Mouse (Mus musculus) midbrain, embryonic 16.5 days (tissue): Measurements from ENCODE around the gene Rnf149. TPM values are rescaled to one million over a fixed set of nuclear protein-coding genes. Genes with fewer than 3 reads are reported as not detected.

Experiments
- ATAC-seq: fragments of 200-750 bp; cut with Nextera tagmentation; 2 replicates; pipeline ENCODE4 v1.8.0; 2017; ENCODE audit warnings: moderate TSS enrichment
- H3K27ac ChIP-seq: fragments of 300-500 bp; sonication (generic); 2 replicates; pipeline ENCODE4 v1.5.1; 2014; ENCODE audit warnings: mild to moderate bottlenecking, low read length, mixed read lengths
- H3K27me3 ChIP-seq: fragments of 300-500 bp; sonication (generic); 2 replicates; pipeline ENCODE4 v1.6.1; 2014; ENCODE audit warnings: low read depth, low read length, mixed read lengths; ENCODE audit not compliant: control insufficient read depth, insufficient read depth
- H3K36me3 ChIP-seq: fragments of 300-500 bp; sonication (generic); 2 replicates; pipeline ENCODE4 v1.6.1; 2014; ENCODE audit warnings: mild to moderate bottlenecking, low read length, moderate library complexity, mixed read lengths; ENCODE audit not compliant: control insufficient read depth, insufficient read depth
- H3K4me1 ChIP-seq: fragments of 300-500 bp; sonication (generic); 2 replicates; pipeline ENCODE4 v1.6.1; 2014; ENCODE audit warnings: mild to moderate bottlenecking, low read length, mixed read lengths; ENCODE audit not compliant: control insufficient read depth, insufficient read depth
- H3K4me2 ChIP-seq: fragments of 300-500 bp; sonication (generic); 2 replicates; pipeline ENCODE4 v1.6.1; 2014; ENCODE audit warnings: mild to moderate bottlenecking, low read length, mixed read lengths
- H3K4me3 ChIP-seq: fragments of 300-500 bp; sonication (generic); 2 replicates; pipeline ENCODE4 v1.5.1; 2014; ENCODE audit warnings: low read depth, mild to moderate bottlenecking, low read length, moderate library complexity, mixed read lengths
- H3K9ac ChIP-seq: fragments of 300-500 bp; sonication (generic); 2 replicates; pipeline ENCODE4 v1.6.1; 2014; ENCODE audit warnings: low read depth, low read length, mixed read lengths
- H3K9me3 ChIP-seq: fragments of 300-500 bp; sonication (generic); replicated peaks from 2 replicates; pipeline ENCODE4 v1.6.1; 2014; ENCODE audit warnings: mild to moderate bottlenecking, low read length, mixed read lengths; ENCODE audit not compliant: control insufficient read depth, poor library complexity, severe bottlenecking
- WGBS: fragments of 180-500 bp; shearing (Covaris S2); extraction: QIAGEN DNeasy Blood & Tissue Kit; methylation state at CpG from one replicate; pipeline ENCODE4 v1.1.7; 2014; 5-methylcytosine and 5-hydroxymethylcytosine counted together
- polyA plus RNA-seq: library from polyadenylated mRNA; unstranded; fragments of >200 nt; fragmentation: Nextera tagmentation; extraction: Ambion mirVana; gene quantifications from 2 replicates; pipeline ENCODE4 v1.2.1, GENCODE M21; 2015

Rnf149 gene
- polyA plus RNA-seq, 1 experiment from 2014 or later, result 18.2 TPM

DNA sequence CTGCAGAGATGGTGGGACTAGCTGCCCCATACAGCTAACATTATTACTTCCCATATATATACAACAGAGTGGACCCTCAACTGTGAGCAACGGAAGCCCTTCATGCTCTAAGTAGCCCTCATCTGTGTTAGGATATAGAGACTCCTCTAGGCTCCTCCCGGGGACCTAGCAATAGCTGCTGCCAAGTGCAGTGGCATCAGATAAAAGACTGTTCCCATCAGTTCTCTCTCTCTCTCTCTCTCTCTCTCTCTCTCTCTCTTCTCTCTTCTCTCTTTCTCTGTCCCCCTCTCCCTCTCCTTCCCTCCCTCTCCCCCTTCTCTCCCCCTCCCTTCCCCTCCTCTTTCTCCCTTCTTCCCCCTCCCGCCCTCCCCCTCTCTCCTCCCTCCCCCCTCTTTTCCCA lies 4.0 kb upstream of the Rnf149 start:
- 75% methylated on average over 2 of the region's 3 CpGs for WGBS

DNA sequence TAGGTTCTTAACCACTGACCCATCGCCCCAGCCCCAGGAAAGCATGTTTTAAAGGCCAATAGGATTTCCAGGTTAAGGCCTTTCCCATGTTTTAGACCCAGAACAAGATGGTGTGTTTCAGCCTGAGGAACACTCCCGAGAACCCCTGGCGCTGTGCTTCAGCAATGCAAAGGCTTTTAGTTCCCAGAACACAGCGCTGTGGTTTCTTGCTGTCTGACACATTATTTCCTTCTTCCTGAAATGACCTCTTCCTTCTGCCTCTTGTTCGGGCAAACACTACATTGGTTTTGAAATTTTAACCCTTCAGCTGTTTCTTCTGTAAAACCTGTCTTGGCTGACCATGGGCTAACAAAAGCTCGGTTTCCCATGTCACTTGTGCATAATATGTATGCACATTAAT lies 1.9 kb upstream of the Rnf149 start:
- 87% methylated on average over 6 of the region's 6 CpGs for WGBS
- Histone ChIP-seq H3K4me1 (peaks cover 18% of the 10 kb centered on the region), H3K9me3 (no peaks in the 10 kb centered on the region), H3K27me3 (no peaks in the 10 kb centered on the region), H3K36me3 (no peaks in the 10 kb centered on the region), H3K27ac (no peak overlapping the region), H3K9ac (no peak overlapping the region), H3K4me2 (no peak overlapping the region), H3K4me3 (no peak overlapping the region)
- no peak for ATAC-seq

More for the DNA sequence above, 4.0 kb upstream of the Rnf149 start:
- H3K4me2 ChIP-seq, result no peak overlapping the region
- no peaks in the 10 kb centered on the region for H3K9me3 ChIP-seq
- no peak for ATAC-seq
- H3K36me3 ChIP-seq, result no peaks in the 10 kb centered on the region
- no peaks in the 10 kb centered on the region for H3K27me3 ChIP-seq
- no peak overlapping the region for H3K9ac ChIP-seq
- H3K4me1 ChIP-seq, result peaks cover under 1% of the 10 kb centered on the region; the same call in 1 of the 2 replicates
- H3K27ac ChIP-seq, result no peak overlapping the region
- no peak overlapping the region for H3K4me3 ChIP-seq

DNA sequence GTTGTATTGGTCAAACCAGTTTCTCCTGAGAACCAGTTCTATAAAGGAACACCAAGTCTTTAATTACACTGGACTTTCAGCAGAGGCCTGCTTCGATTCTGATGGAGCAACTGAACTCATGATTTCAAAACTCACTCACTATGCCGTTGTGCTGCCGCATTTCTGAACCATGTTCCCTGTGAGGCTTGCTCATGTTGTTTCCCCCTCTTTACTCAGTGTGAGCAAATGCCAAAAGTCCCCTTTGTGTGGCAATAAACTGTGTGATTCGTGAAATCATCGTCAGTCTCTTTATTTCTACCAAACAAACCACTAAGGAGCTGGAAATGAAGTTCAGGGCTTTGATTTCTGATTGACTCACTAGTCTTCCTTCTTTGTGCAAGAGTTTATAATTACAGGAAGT lies 1.2 kb upstream of the Rnf149 start:
- 90% methylated on average over 5 of the region's 5 CpGs for WGBS
- H3K4me1 ChIP-seq, result peaks cover 18% of the 10 kb centered on the region
- no peak overlapping the region for H3K4me2 ChIP-seq
- no peaks in the 10 kb centered on the region for H3K36me3 ChIP-seq
- H3K9ac ChIP-seq, result no peak overlapping the region
- H3K27ac ChIP-seq, result no peak overlapping the region
- no peak overlapping the region for H3K4me3 ChIP-seq
- no peaks in the 10 kb centered on the region for H3K27me3 ChIP-seq
- H3K9me3 ChIP-seq, result no peaks in the 10 kb centered on the region
- ATAC-seq, result no peak

DNA sequence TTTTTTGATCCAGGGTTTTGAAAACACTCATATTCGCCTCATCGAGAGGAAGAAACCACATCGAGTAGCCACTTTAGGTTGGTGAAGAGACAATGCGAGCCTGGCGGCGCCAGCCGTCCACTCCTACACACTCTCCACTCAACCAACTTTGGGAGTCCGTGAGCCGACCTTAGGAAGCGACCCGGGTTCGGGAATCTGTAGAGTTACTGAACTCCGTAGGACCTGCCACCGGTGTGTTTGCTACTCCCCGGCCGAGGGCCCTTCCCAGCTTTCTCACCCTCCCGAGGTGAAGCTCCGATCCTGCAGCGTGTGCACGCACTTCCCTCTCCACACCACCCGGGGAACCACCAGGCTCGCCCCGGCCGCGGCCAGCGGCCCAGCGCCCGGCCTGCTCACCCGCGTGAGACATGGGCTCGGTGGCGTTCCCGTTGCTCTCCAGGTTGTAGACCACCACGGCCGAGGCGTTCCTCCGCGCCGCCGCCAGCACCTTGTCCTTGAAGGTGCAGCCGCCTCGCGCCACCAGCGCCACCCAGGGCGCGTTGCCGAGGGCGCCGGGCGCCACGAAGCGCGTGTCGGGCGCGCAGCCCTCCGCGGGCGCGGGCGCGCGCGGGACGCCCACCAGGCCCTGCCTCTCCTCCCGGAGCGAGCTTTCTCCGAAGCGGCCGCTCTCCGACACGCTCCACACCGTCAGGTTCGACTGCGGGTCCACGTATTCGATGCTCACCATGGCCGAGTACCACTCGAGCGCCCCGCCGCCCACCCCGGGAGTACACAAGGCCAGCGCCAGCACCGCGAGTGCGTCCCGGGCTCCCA lies 568 bp downstream of the Rnf149 start:
- H3K4me2 ChIP-seq, result peak overlapping the region; percentile 72
- H3K27ac ChIP-seq, result peak overlapping the region; percentile 98
- H3K4me3 ChIP-seq, result peak overlapping the region; percentile 91
- H3K9ac ChIP-seq, result peak overlapping the region; percentile 93
- peaks cover 18% of the 10 kb centered on the region for H3K4me1 ChIP-seq
- under 1% methylated on average over 66 of the region's 88 CpGs for WGBS
- H3K36me3 ChIP-seq, result no peaks in the 10 kb centered on the region
- peak; percentile 90 for ATAC-seq
- H3K9me3 ChIP-seq, result no peaks in the 10 kb centered on the region
- H3K27me3 ChIP-seq, result no peaks in the 10 kb centered on the region

DNA sequence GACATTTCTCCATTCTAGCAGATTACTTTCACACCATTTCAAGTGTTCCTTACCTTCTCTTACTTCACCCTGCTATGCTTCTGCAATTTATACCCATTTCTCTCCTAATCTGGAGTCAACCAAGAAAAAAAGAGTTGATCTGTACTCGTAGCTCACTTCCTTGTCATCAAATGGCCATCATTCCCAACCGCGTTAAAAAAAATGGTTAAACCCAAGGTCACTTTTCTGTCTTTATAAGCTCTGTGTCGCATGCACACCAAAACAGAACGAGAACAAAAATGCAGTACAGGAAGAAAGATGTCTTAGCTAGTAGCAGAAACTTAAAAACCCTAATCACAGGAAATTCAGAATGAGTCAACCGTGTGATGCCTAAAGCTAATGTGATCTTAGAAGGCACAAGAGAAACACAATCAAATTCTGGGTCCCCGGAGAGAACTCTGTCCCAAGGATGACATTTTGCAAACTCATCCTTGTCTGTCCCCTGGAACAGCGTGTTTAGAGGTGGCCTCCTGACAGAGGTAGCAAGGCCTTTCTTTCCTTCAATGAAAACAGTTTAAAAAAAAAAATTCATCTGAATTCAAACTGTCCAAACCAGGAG lies 1.3 kb downstream of the Rnf149 start:
- Histone ChIP-seq H3K27me3 (no peaks in the 10 kb centered on the region), H3K36me3 (no peaks in the 10 kb centered on the region), H3K9ac (peak overlapping the region; percentile 93), H3K9me3 (no peaks in the 10 kb centered on the region), H3K4me1 (peaks cover 18% of the 10 kb centered on the region), H3K4me2 (peak overlapping the region; percentile 72), H3K4me3 (peak overlapping the region; percentile 91), H3K27ac (peak overlapping the region; percentile 98; the same call in 1 of the 2 replicates)
- ATAC-seq, result no peak
- WGBS, result 18% methylated on average over 8 of the region's 8 CpGs

DNA sequence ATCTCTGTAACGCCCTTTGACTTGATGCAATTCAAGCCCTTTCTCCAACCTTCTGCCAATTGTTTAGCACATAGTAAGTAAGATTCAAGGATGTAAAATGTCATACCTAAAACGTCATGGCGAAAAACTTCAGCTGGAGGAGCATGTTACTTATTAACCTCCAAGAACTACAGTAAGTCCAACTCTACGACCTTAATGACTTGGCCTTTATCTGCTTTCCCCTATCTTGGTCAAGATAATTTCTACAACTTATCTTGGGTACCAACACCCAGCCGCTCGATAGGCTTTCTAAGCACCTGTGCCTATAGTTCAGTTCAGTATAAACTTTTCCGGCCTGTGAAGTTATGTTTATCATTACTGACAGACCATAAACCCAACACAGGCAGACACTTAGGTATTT lies 3.3 kb downstream of the Rnf149 start:
- no peak overlapping the region for H3K4me3 ChIP-seq
- H3K9ac ChIP-seq, result no peak overlapping the region
- H3K9me3 ChIP-seq, result no peaks in the 10 kb centered on the region
- H3K36me3 ChIP-seq, result no peaks in the 10 kb centered on the region
- no peak for ATAC-seq
- peaks cover 18% of the 10 kb centered on the region for H3K4me1 ChIP-seq
- H3K4me2 ChIP-seq, result no peak overlapping the region
- no peak overlapping the region for H3K27ac ChIP-seq
- H3K27me3 ChIP-seq, result no peaks in the 10 kb centered on the region
- WGBS, result 92% methylated on average over 7 of the region's 7 CpGs

DNA sequence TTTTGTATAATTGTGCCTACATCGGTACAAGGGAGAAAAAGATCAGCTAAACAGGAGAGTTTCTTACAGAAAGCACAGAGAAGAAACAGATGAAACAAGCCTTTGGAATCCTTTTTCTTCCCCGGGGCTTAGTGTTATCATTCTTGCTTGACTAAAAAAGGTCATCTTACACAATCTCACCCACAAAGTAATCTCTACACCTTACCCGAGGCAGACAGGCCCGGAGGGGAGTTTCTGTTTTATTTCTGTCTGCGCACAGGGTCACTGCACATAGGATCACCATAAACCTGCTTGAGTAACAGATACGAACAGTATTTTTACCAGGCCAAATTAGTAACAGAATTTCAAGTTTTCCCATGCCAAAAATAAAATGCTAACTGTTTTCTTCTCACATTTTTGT lies 5.6 kb downstream of the Rnf149 start:
- Histone ChIP-seq H3K4me2 (no peak overlapping the region), H3K9ac (no peak overlapping the region), H3K4me1 (peaks cover 18% of the 10 kb centered on the region), H3K36me3 (no peaks in the 10 kb centered on the region), H3K27ac (no peak overlapping the region), H3K27me3 (no peaks in the 10 kb centered on the region), H3K9me3 (no peaks in the 10 kb centered on the region), H3K4me3 (no peak overlapping the region)
- 67% methylated on average over 6 of the region's 6 CpGs for WGBS
- no peak for ATAC-seq

DNA sequence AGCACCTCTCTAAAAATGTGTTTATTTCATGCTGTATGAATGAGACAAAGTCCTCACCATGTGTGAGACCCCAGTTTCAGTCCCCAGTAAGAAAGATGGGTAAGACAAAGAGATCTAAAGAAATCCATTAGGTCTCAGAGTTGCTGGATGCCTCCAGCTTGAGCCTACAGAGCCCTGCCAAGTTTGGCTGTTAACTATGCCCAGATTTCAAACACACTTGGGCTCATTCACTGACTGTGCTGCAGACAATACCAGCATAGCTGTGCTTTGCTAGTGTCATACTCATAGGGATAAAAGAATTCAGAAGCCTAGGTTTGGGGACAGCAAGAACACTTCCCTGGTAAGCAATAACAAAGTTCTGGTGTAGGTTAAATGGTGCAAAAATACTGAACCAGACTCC lies 9.1 kb downstream of the Rnf149 start:
- no peak overlapping the region for H3K27ac ChIP-seq
- H3K9me3 ChIP-seq, result no peaks in the 10 kb centered on the region
- no peak for ATAC-seq
- 0 out of 2 replicates have a peak, but pooled peaks cover 2% of the 10 kb centered on the region for H3K36me3 ChIP-seq
- H3K4me1 ChIP-seq, result no peaks in the 10 kb centered on the region
- no peak overlapping the region for H3K4me2 ChIP-seq
- H3K9ac ChIP-seq, result no peak overlapping the region
- no peak overlapping the region for H3K4me3 ChIP-seq
- H3K27me3 ChIP-seq, result no peaks in the 10 kb centered on the region

DNA sequence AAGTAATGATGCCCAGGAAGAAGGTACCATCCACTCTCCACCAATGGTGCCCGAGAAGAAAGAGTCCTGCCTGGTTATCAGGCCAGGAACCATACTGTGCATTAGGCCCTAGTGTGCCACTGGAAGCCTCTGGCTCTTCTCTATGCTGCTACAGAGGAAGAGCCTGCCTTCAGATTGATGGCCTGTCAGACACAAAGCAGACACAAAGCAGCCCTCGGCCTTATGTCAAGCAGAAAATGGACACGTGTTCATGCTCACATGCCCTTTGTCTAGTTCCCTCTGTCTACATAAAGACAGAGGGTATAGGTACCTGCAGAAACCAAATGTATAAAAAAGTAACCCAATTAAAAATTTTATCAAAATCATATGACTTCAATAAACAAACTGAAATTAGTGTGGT lies 12.6 kb downstream of the Rnf149 start:
- 78% methylated on average over 3 of the region's 3 CpGs for WGBS
- Histone ChIP-seq H3K4me1 (no peaks in the 10 kb centered on the region), H3K27me3 (no peaks in the 10 kb centered on the region), H3K36me3 (peaks cover 2% of the 10 kb centered on the region; the same call in 1 of the 2 replicates), H3K9ac (no peak overlapping the region), H3K4me3 (no peak overlapping the region), H3K9me3 (no peaks in the 10 kb centered on the region), H3K27ac (no peak overlapping the region), H3K4me2 (no peak overlapping the region)
- no peak for ATAC-seq
